Mouse (Mus musculus) neural tube, postnatal 0 days (tissue): ENCODE measurements around the gene Gm11555. TPM values are rescaled to one million over a fixed set of nuclear protein-coding genes. Genes with fewer than 3 reads are reported as not detected.

Experiments
- polyA plus RNA-seq: library from polyadenylated mRNA; unstranded; fragments of >200 nt; fragmentation: Nextera tagmentation; extraction: Ambion mirVana; gene quantifications from 2 replicates; pipeline ENCODE4 v1.2.1, GENCODE M21; 2015

Gene Gm11555
- not detected in 2 replicates for polyA plus RNA-seq

DNA sequence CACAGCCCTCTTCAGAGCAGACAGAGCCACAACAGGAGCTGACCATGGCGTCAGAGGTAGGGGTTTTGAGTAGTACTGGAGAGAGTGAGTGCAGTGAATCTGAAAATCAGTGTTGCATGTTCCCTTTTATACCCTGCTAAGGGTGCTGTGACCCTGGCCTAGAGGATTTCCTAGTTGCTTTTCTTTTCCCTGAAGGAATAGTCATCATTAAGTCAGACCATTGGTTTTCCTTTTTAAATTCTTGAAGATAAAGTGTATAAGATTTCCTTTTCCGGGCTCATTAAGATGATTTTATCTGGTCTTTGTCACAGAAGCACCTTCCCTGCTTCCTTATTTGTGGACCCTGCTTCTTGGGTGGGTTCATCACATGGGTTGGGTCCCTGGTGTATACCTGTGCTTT lies at the start of gene Gm11555:
Gm11555 (minus strand) TSS at position 101 of the 400 bp plus-strand sequence.

DNA sequence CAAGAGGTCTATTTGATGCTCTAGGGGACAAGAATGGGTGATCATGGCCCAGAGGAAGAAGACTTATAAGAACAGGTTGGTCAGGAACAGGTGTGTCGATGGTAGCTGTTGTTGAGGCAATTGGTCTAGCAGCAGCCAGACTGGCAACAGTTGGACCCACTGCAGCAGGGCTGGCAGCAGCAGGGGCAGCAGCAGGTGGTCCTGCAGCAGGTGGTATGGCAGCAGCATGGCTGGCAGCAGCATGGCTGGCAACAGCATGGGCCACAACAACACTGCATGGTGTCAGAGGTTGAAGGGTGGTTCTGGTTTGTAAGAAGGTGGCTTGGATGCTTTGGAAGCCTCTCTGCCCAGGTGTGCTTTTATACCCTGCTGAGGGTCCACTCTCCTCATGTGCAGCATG lies 40.4 kb upstream of the Gm11555 start, which contains the start of gene Gm14190:
Gm14190 (minus strand) TSS at position 278 of the 400 bp plus-strand sequence.

DNA sequence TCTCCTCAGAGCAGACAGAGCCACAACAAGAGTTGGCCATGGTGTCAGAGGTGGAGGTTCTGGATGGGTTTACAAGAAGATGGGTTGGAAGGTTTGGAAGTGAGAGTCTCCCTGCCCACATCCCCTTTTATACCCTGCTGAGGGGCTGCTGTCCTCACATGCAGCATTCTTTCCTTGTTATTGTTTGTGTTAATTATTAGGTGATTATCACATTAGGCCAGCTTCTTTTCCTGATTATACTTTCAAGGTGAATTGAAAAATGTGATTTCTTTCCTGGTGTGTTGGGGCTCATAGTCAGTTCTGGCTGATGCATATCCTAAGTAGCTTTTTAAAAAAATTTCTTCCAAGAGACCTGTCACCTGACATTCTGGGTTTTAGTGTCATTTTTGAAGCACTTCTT lies 15.8 kb upstream of the Gm11555 start, which contains the start of gene Krtap4-6:
Krtap4-6 (minus strand) TSS at position 101 of the 400 bp plus-strand sequence.

DNA sequence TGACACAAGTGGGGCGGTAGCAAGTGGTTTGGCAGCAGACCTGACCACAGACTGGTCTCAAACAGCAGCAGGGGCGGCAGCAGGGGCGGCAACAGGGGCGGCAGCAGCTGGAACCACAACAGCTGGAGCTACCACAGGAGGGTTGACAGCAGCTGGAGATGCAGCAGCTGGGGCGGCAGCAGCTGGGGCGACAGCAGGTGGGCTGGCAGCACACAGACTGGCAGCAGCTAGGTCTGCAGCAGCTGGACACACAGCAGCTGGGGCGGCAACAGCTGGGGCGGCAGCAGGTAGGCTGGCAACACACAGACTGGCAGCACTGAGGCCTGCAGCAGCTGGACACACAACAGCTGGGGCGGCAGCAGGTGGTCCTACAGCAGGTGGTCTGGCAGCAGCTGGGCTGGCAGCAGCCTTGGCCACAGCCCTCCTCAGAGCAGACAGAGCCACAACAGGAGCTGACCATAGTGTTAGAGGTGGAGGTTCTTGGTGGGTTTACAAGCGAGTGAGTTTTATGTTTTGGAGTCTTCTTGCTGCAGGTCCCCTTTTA lies 8.5 kb upstream of the Gm11555 start, which contains the start of gene Gm11563:
Gm11563 (minus strand) TSS at position 494 of the 544 bp plus-strand sequence.

DNA sequence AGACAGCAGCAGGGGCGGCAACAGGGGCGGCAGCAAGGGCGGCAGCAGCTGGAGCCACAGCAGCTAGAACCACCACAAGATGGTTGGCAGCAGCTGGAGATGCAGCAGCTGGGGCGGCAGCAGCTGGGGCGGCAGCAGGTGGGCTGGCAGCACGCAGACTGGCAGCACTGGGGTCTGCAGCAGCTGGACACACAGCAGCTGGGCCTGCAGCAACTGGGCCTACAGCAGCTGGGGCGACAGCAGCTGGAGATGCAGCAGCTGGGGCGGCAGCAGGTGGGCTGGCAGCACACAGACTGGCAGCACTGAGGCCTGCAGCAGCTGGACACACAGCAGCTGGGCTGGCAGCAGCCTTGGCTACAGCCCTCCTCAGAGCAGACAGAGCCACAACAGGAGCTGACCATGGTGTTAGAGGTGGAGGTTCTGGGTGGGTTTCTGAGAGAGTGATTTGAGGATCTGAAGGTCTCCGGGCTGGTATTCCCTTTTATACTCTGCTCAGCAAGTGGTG lies 6.3 kb downstream of the Gm11555 start, which contains the start of gene Krtap4-7:
Krtap4-7 (minus strand) TSS at position 455 of the 505 bp plus-strand sequence.

DNA sequence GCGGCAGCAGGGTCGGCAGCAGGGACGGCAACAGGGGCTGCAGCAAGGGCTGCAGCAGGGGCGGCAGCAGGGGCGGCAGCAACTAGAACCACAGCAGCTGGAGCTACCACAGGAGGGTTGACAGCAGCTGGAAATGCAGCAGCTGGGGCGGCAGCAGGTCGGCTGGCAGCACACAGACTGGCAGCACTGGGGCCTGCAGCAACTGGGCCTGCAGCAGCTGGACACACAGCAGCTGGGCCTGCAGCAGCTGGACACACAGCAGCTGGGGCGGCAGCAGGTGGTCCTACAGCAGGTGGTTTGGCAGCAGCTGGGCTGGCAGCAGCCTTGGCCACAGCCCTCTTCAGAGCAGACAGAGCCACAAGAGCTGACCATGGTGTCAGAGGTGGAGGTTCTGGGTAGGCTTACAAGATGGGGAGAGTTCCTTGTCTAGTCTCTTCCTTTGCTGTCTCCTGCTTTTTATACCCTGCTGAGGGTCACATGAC lies 15.3 kb downstream of the Gm11555 start, which contains the start of gene Krtap4-2:
Krtap4-2 (minus strand) TSS at position 432 of the 482 bp plus-strand sequence.

DNA sequence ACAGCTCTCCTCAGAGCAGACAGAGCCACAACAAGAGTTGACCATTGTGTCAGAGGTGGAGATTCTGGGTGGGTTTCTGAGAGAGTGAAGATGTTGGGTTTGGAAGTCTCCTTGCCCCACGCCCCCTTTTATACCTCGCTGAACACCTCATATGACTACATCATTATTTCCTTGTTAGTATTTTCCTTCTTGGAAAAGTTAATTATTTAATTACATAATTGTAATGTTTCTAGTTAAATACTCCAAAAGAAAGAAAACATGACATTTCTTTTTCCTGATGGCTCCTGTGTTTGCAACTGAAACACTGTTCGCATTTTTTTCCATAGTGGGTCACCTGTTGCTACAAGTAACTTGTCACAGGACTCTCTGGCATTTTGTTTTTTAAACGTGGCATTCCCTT lies 21.9 kb downstream of the Gm11555 start, which contains the start of gene Krtap4-1:
Krtap4-1 (minus strand) TSS at position 101 of the 400 bp plus-strand sequence.

DNA sequence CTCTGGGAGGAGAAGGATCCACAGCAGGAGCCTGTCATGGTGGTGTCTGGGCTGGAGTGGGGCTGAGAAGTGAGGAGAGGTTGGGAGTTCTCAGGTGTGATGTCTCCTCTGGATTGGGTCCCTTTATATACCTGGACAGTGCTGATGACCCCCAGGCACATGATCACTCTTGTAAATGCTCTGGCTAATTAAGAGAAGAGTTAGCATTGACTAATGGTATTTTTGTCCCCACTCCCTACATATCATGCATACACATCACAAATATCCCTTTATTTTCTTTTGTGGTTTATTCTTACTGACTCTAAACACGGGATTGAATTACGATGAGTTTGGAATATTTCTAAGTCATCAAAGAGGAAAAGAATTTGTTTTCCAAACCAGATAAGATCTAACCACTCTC lies 29.7 kb downstream of the Gm11555 start, which contains the start of gene Gm11562:
Gm11562 (minus strand) TSS at position 101 of the 400 bp plus-strand sequence.

DNA sequence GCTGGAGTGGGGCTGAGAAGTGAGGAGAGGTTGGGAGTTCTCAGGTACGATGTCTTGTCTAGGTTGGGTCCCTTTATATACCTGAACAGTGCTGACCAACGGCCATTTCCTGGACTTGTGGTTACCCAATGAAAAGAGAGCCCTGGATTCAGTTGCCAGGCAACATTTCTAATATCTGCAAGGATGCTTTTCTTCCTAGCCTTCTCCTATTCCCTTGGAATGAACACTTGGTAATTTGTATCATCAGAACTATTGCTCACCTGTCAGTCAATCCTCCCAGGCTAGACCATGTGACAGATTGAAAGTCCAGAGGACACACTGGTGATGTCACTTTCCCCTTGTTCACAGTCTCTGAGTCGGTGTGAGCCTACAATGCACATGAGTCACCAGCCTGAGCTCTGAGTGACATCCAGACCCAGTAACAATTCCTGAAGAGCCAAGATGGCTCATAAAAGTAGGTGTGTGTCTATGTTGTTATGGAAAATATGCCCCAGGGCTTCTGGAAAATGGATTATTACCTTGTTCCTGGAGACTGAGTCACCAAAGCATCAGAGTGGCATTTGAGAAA lies 35.2 kb downstream of the Gm11555 start, which contains the start of gene Krtap2-4:
Krtap2-4 (minus strand) TSS at position 51 of the 568 bp plus-strand sequence.

DNA sequence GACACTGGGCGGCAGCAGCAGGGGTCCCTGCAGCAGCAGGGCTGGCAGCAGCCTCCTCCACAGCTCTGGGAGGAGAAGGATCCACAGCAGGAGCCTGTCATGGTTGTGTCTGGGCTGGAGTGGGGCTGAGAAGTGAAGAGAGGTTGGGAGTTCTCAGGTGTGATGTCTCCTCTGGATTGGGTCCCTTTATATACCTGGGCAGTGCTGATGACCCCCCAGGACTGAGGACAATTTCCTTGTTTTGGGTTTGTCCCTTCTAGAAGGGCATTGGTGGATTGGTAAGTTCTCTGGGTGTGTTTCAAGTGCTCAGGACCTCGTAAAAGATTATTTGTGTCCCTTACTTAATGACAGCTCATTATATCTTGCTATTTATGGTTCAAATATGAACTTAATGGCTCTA lies 39.9 kb downstream of the Gm11555 start, which contains the start of gene Gm11937:
Gm11937 (minus strand) TSS at position 101 of the 400 bp plus-strand sequence.

DNA sequence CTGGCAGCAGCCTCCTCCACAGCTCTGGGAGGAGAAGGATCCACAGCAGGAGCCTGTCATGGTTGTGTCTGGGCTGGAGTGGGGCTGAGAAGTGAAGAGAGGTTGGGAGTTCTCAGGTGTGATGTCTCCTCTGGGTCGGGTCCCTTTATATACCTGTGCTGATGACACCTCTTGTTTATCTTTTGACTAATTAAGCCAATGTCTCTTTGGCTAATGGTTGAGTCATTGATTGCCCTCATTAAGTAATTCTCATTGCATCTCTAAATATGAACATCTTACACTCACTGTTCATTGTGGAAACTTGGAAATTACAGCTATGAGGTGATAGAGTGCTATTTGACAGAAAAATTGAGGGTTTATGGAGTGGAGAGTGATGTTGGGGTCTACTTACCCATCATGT lies 46.8 kb downstream of the Gm11555 start, which contains the start of gene Gm11938:
Gm11938 (minus strand) TSS at position 101 of the 400 bp plus-strand sequence.

Other genes with a start within 250 kb of the Gm11555 start
- gene Krt12, start 228.0 kb downstream of the Gm11555 start, polyA plus RNA-seq, result 0.21 and 0.27 TPM in 2 replicates
- 0.08 and 0.19 TPM in 2 replicates for gene Krt20, start 212.1 kb downstream of the Gm11555 start, polyA plus RNA-seq
- gene Krt23, start 157.1 kb downstream of the Gm11555 start, polyA plus RNA-seq, result 0.33 and 0.57 TPM in 2 replicates
- gene Krt39, start 128.9 kb downstream of the Gm11555 start, polyA plus RNA-seq, result not detected in 2 replicates
- not detected in 2 replicates for gene Krt40, start 107.1 kb downstream of the Gm11555 start, polyA plus RNA-seq
- not detected in 2 replicates for gene Krtap3-3, start 99.4 kb downstream of the Gm11555 start, polyA plus RNA-seq
- not detected in 2 replicates for gene Krtap3-2, start 93.4 kb downstream of the Gm11555 start, polyA plus RNA-seq
- gene Gm11939, start 90.8 kb downstream of the Gm11555 start, polyA plus RNA-seq, result not detected in 2 replicates
- not detected in 2 replicates for gene Krtap3-1, start 83.6 kb downstream of the Gm11555 start, polyA plus RNA-seq
- gene Krtap1-5, start 69.2 kb downstream of the Gm11555 start, polyA plus RNA-seq, result not detected in 2 replicates
- gene Krtap1-4, start 66.6 kb downstream of the Gm11555 start, polyA plus RNA-seq, result not detected in 2 replicates
- gene Krtap1-3, start 58.9 kb downstream of the Gm11555 start, polyA plus RNA-seq, result not detected in 2 replicates
- gene Krtap9-3, start 52.1 kb downstream of the Gm11555 start, polyA plus RNA-seq, result not detected in 2 replicates
- gene Gm11938, start 46.9 kb downstream of the Gm11555 start, polyA plus RNA-seq, result not detected in 2 replicates
- not detected in 2 replicates for gene Gm11937, start 40.0 kb downstream of the Gm11555 start, polyA plus RNA-seq
- not detected in 2 replicates for gene Krtap2-4, start 35.4 kb downstream of the Gm11555 start, polyA plus RNA-seq
- not detected in 2 replicates for gene Gm11562, start 29.8 kb downstream of the Gm11555 start, polyA plus RNA-seq
- gene Krtap4-1, start 22.0 kb downstream of the Gm11555 start, polyA plus RNA-seq, result not detected in 2 replicates
- gene Krtap4-2, start 15.2 kb downstream of the Gm11555 start, polyA plus RNA-seq, result not detected in 2 replicates
- gene Krtap4-7, start 6.1 kb downstream of the Gm11555 start, polyA plus RNA-seq, result not detected in 2 replicates
- not detected in 2 replicates for gene Gm11563, start 8.7 kb upstream of the Gm11555 start, polyA plus RNA-seq
- not detected in 2 replicates for gene Krtap4-6, start 15.7 kb upstream of the Gm11555 start, polyA plus RNA-seq
- gene Gm14190, start 40.5 kb upstream of the Gm11555 start, polyA plus RNA-seq, result not detected in 2 replicates
- gene Gm14180, start 84.1 kb upstream of the Gm11555 start, polyA plus RNA-seq, result not detected in 2 replicates
- not detected in 2 replicates for gene Gm11595, start 122.7 kb upstream of the Gm11555 start, polyA plus RNA-seq
- gene Krtap4-8, start 130.5 kb upstream of the Gm11555 start, polyA plus RNA-seq, result not detected in 2 replicates
- gene Krtap4-9, start 135.0 kb upstream of the Gm11555 start, polyA plus RNA-seq, result not detected in 2 replicates
- not detected in 2 replicates for gene Gm11596, start 143.2 kb upstream of the Gm11555 start, polyA plus RNA-seq
- gene Gm11569, start 148.7 kb upstream of the Gm11555 start, polyA plus RNA-seq, result not detected in 2 replicates
- not detected in 2 replicates for gene Gm11554, start 154.2 kb upstream of the Gm11555 start, polyA plus RNA-seq
- gene Krtap4-13, start 159.7 kb upstream of the Gm11555 start, polyA plus RNA-seq, result not detected in 2 replicates
- gene Gm11564, start 165.4 kb upstream of the Gm11555 start, polyA plus RNA-seq, result not detected in 2 replicates
- gene 2300003K06Rik, start 187.8 kb upstream of the Gm11555 start, polyA plus RNA-seq, result not detected in 2 replicates
- not detected in 2 replicates for gene Krtap4-16, start 201.4 kb upstream of the Gm11555 start, polyA plus RNA-seq
- gene Gm11568, start 207.7 kb upstream of the Gm11555 start, polyA plus RNA-seq, result not detected in 2 replicates
- gene Gm11559, start 214.2 kb upstream of the Gm11555 start, polyA plus RNA-seq, result not detected in 2 replicates
- gene Krtap9-1, start 223.2 kb upstream of the Gm11555 start, polyA plus RNA-seq, result not detected in 2 replicates
- gene Gm11567, start 229.0 kb upstream of the Gm11555 start, polyA plus RNA-seq, result not detected in 2 replicates